Mouse (Mus musculus) limb, embryonic 13.5 days (tissue): ENCODE data around the gene Cemip. TPM values are rescaled to one million over a fixed set of nuclear protein-coding genes. Genes with fewer than 3 reads are reported as not detected.

ENCODE experiments used
- ATAC-seq: fragments of 200-750 bp; cut with Nextera tagmentation; 2 replicates; pipeline ENCODE4 v1.8.0; 2017; ENCODE audit warnings: low read depth, moderate number of reproducible peaks, moderate TSS enrichment; ENCODE audit not compliant: low FRiP score
- H3K27ac ChIP-seq: fragments of 300-500 bp; sonication (generic); 2 replicates; pipeline ENCODE4 v1.5.1; 2015; ENCODE audit warnings: inconsistent platforms, mild to moderate bottlenecking, moderate library complexity
- H3K27me3 ChIP-seq: fragments of 300-500 bp; sonication (generic); 2 replicates; pipeline ENCODE4 v1.6.1; 2015; ENCODE audit warnings: mild to moderate bottlenecking, inconsistent platforms
- H3K36me3 ChIP-seq: fragments of 300-500 bp; sonication (generic); 2 replicates; pipeline ENCODE4 v1.6.1; 2015; ENCODE audit warnings: inconsistent platforms, mild to moderate bottlenecking, moderate library complexity
- H3K4me1 ChIP-seq: fragments of 300-500 bp; sonication (generic); 2 replicates; pipeline ENCODE4 v1.6.1; 2015; ENCODE audit warnings: inconsistent platforms
- H3K4me2 ChIP-seq: fragments of 300-500 bp; sonication (generic); replicated peaks from 2 replicates; pipeline ENCODE4 v1.6.1; 2015; ENCODE audit warnings: inconsistent platforms, mild to moderate bottlenecking, moderate library complexity
- H3K4me3 ChIP-seq: fragments of 300-500 bp; sonication (generic); 2 replicates; pipeline ENCODE4 v1.5.1; 2015; ENCODE audit warnings: moderate library complexity, mild to moderate bottlenecking, inconsistent platforms
- H3K9ac ChIP-seq: fragments of 300-500 bp; sonication (generic); 2 replicates; pipeline ENCODE4 v1.6.1; 2015; ENCODE audit warnings: mild to moderate bottlenecking, inconsistent platforms
- H3K9me3 ChIP-seq: fragments of 300-500 bp; sonication (generic); 2 replicates; pipeline ENCODE4 v1.6.1; 2016; ENCODE audit warnings: inconsistent platforms
- WGBS: fragments of 180-500 bp; shearing (Covaris S2); methylation state at CpG from one replicate; pipeline ENCODE4 v1.1.7; 2015; 5-methylcytosine and 5-hydroxymethylcytosine counted together
- polyA plus RNA-seq: library from polyadenylated mRNA; unstranded; fragments of >200 nt; fragmentation: Nextera tagmentation; extraction: Ambion mirVana; gene quantifications from 2 replicates; pipeline ENCODE4 v1.2.1, GENCODE M21; 2015

Gene Cemip
- polyA plus RNA-seq, 1 experiment from 2014 or later, result 0.28 TPM

GRCm38 (mm10) chr7:84018291-84019266, 67.7 kb downstream of the Cemip start:
- Histone ChIP-seq H3K9ac (no peak overlapping the region), H3K9me3 (no peaks in the 10 kb centered on the region), H3K4me2 (no peak overlapping the region), H3K27ac (no peak overlapping the region), H3K4me1 (peaks cover 22% of the 10 kb centered on the region), H3K4me3 (no peak overlapping the region), H3K27me3 (peaks cover 3% of the 10 kb centered on the region; the same call in 1 of the 2 replicates), H3K36me3 (no peaks in the 10 kb centered on the region)
- WGBS, result 68% methylated on average over 5 of the region's 5 CpGs
- ATAC-seq, result no peak

GRCm38 (mm10) chr7:84015050-84015449, 71.3 kb downstream of the Cemip start:
- WGBS, result 94% methylated on average over 1 of the region's 1 CpGs
- Histone ChIP-seq H3K4me1 (peaks cover 17% of the 10 kb centered on the region), H3K9ac (no peak overlapping the region), H3K27ac (no peak overlapping the region), H3K27me3 (peaks cover 3% of the 10 kb centered on the region; the same call in 1 of the 2 replicates), H3K4me3 (no peak overlapping the region), H3K9me3 (no peaks in the 10 kb centered on the region), H3K36me3 (no peaks in the 10 kb centered on the region), H3K4me2 (no peak overlapping the region)
- ATAC-seq, result no peak

GRCm38 (mm10) chr7:84013656-84014055, 72.6 kb downstream of the Cemip start:
- no peaks in the 10 kb centered on the region for H3K9me3 ChIP-seq
- H3K27me3 ChIP-seq, result peaks cover 3% of the 10 kb centered on the region; the same call in 1 of the 2 replicates
- H3K27ac ChIP-seq, result no peak overlapping the region
- no peaks in the 10 kb centered on the region for H3K36me3 ChIP-seq
- no peak overlapping the region for H3K4me2 ChIP-seq
- no peak for ATAC-seq
- H3K4me1 ChIP-seq, result peaks cover 17% of the 10 kb centered on the region
- WGBS, result 68% methylated on average over 4 of the region's 4 CpGs
- H3K9ac ChIP-seq, result no peak overlapping the region
- H3K4me3 ChIP-seq, result no peak overlapping the region

- Histone ChIP-seq H3K27me3 (no peaks in the 10 kb centered on the region), H3K27ac (no peak overlapping the region), H3K9me3 (no peaks in the 10 kb centered on the region), H3K4me1 (no peaks in the 10 kb centered on the region), H3K36me3 (no peaks in the 10 kb centered on the region), H3K9ac (no peak overlapping the region), H3K4me2 (no peak overlapping the region), H3K4me3 (no peak overlapping the region)
- no peak for ATAC-seq
- 83% methylated on average over 6 of the region's 6 CpGs for WGBS
These were observed 81.9 kb downstream of the Cemip start for GRCm38 (mm10) chr7:84004357-84004756.

- no peak for ATAC-seq
These were observed 84.8 kb downstream of the Cemip start for GRCm38 (mm10) chr7:84001516-84001915.

GRCm38 (mm10) chr7:84000671-84001070, 85.6 kb downstream of the Cemip start:
- no peak for ATAC-seq
- Histone ChIP-seq H3K27me3 (no peaks in the 10 kb centered on the region), H3K4me1 (no peaks in the 10 kb centered on the region), H3K4me3 (no peak overlapping the region), H3K9me3 (no peaks in the 10 kb centered on the region), H3K36me3 (no peaks in the 10 kb centered on the region), H3K4me2 (no peak overlapping the region), H3K9ac (no peak overlapping the region), H3K27ac (no peak overlapping the region)
- WGBS, result 93% methylated on average over 2 of the region's 2 CpGs

More at GRCm38 (mm10) chr7:84001516-84001915, 84.8 kb downstream of the Cemip start:
- no peak overlapping the region for H3K4me3 ChIP-seq
- no peaks in the 10 kb centered on the region for H3K36me3 ChIP-seq
- H3K4me1 ChIP-seq, result no peaks in the 10 kb centered on the region
- 90% methylated on average over 3 of the region's 3 CpGs for WGBS
- H3K9ac ChIP-seq, result no peak overlapping the region
- H3K27ac ChIP-seq, result no peak overlapping the region
- no peak overlapping the region for H3K4me2 ChIP-seq
- H3K27me3 ChIP-seq, result no peaks in the 10 kb centered on the region
- H3K9me3 ChIP-seq, result no peaks in the 10 kb centered on the region

- Histone ChIP-seq H3K4me3 (no peak overlapping the region), H3K27me3 (no peaks in the 10 kb centered on the region), H3K9ac (no peak overlapping the region), H3K4me1 (no peaks in the 10 kb centered on the region), H3K27ac (no peak overlapping the region), H3K36me3 (no peaks in the 10 kb centered on the region), H3K4me2 (no peak overlapping the region), H3K9me3 (no peaks in the 10 kb centered on the region)
- ATAC-seq, result no peak
- WGBS, result 84% methylated on average over 1 of the region's 1 CpGs
These were observed 86.7 kb downstream of the Cemip start for GRCm38 (mm10) chr7:83999647-84000046.

- 98% methylated on average over 1 of the region's 1 CpGs for WGBS
- no peaks in the 10 kb centered on the region for H3K4me1 ChIP-seq
- ATAC-seq, result no peak
These were observed 92.0 kb downstream of the Cemip start for GRCm38 (mm10) chr7:83994348-83994747.

GRCm38 (mm10) chr7:83989294-83989693, 97.0 kb downstream of the Cemip start:
- WGBS, result 95% methylated on average over 4 of the region's 4 CpGs
- no peaks in the 10 kb centered on the region for H3K27me3 ChIP-seq
- no peak for ATAC-seq
- no peaks in the 10 kb centered on the region for H3K4me1 ChIP-seq
- no peak overlapping the region for H3K9ac ChIP-seq
- no peak overlapping the region for H3K4me2 ChIP-seq
- H3K4me3 ChIP-seq, result no peak overlapping the region
- no peaks in the 10 kb centered on the region for H3K36me3 ChIP-seq
- no peaks in the 10 kb centered on the region for H3K9me3 ChIP-seq
- H3K27ac ChIP-seq, result no peak overlapping the region

More at GRCm38 (mm10) chr7:83994348-83994747, 92.0 kb downstream of the Cemip start:
- Histone ChIP-seq H3K9ac (no peak overlapping the region), H3K36me3 (no peaks in the 10 kb centered on the region), H3K9me3 (no peaks in the 10 kb centered on the region), H3K4me3 (no peak overlapping the region), H3K27me3 (no peaks in the 10 kb centered on the region), H3K27ac (no peak overlapping the region), H3K4me2 (no peak overlapping the region)

GRCm38 (mm10) chr7:83985751-83986150, 100.6 kb downstream of the Cemip start:
- Histone ChIP-seq H3K4me2 (no peak overlapping the region), H3K27ac (no peak overlapping the region), H3K36me3 (no peaks in the 10 kb centered on the region), H3K27me3 (no peaks in the 10 kb centered on the region), H3K9ac (no peak overlapping the region), H3K9me3 (no peaks in the 10 kb centered on the region), H3K4me1 (no peaks in the 10 kb centered on the region), H3K4me3 (no peak overlapping the region)
- ATAC-seq, result no peak
- 70% methylated on average over 2 of the region's 2 CpGs for WGBS

GRCm38 (mm10) chr7:83982566-83982965, 103.7 kb downstream of the Cemip start:
- Histone ChIP-seq H3K4me3 (no peak overlapping the region), H3K4me2 (no peak overlapping the region), H3K36me3 (no peaks in the 10 kb centered on the region), H3K4me1 (no peaks in the 10 kb centered on the region), H3K27ac (no peak overlapping the region), H3K9ac (no peak overlapping the region), H3K9me3 (no peaks in the 10 kb centered on the region), H3K27me3 (no peaks in the 10 kb centered on the region)
- WGBS, result 77% methylated on average over 2 of the region's 2 CpGs
- no peak for ATAC-seq

GRCm38 (mm10) chr7:83978945-83979536, 107.3 kb downstream of the Cemip start:
- no peak for ATAC-seq
- H3K27ac ChIP-seq, result no peak overlapping the region
- H3K27me3 ChIP-seq, result no peaks in the 10 kb centered on the region
- no peaks in the 10 kb centered on the region for H3K4me1 ChIP-seq
- H3K4me3 ChIP-seq, result no peak overlapping the region
- H3K9me3 ChIP-seq, result no peaks in the 10 kb centered on the region
- H3K4me2 ChIP-seq, result no peak overlapping the region
- no peaks in the 10 kb centered on the region for H3K36me3 ChIP-seq
- H3K9ac ChIP-seq, result no peak overlapping the region
- WGBS, result 52% methylated on average over 1 of the region's 1 CpGs
